Mouse (Mus musculus) heart, postnatal 36 days (tissue): ENCODE data around the gene Bnip1. TPM values are rescaled to one million over a fixed set of nuclear protein-coding genes. Genes with fewer than 3 reads are reported as not detected.

Experiments
- DNase-seq, 2 experiments: peaks; one replicate each; pipeline ENCODE4 v3.0.0; 2021 to 2022
- intact Hi-C: fragments of 180-260 bp; cut with DNase I; formaldehyde crosslinking; loops from one replicate; pipeline ENCODE4 v1.15.1; 2025
- total RNA-seq, 2 experiments: library from RNA; stranded (reverse); gene quantifications; 2 replicates each; pipeline ENCODE4 v1.2.3; 2021

Bnip1 gene
- 10 to 100 TPM; 24.5 to 27.2 TPM for total RNA-seq

DNA sequence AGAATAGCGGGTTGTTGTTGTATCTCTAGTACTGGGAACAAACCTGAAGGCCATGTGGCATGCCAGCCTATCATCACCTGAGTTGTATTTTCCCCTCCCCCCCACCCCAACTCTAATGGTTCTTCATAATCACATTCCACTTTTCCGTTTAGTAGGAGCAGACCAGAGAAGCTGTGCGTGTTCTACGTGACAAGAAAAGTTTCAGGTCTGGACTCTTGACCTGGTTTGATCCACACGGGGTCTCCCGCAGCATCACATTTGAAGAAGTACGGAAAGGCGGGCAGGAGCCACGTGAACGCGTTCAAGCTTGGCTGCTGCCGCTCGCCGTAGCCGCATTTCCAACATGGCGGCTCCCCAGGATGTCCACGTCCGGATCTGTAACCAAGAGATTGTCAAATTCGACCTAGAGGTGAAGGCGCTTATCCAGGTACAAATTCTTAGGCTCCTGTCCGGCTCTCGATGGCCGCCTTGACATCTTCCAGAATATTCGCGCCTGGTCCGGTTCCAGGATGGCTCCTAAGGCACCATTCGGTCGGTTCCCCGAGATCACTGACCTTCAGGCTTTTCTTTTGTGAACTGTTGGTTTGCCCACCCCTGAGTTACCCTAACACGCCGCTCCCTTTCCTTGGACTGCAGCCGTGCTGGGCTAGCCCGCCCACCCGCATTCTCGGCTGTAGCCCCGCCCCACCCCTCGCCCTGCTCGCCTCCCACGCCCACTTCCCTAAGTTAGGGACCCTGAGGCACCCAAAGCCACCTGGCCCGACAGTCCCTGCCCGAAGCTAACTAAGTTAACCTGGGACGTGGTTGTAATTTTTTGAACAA lies at the start of gene Bnip1:
Gene Bnip1 (plus strand): TSS at position 317 of the 822 bp plus-strand sequence.
- DNase-seq = peak; percentile 80 to 83
- intact Hi-C loops = loop anchor here (5.0 kb wide), 4 partner anchors 64 to 319 kb away; partner anchors contain the start of genes Atp6v0e and Crebrf

DNA sequence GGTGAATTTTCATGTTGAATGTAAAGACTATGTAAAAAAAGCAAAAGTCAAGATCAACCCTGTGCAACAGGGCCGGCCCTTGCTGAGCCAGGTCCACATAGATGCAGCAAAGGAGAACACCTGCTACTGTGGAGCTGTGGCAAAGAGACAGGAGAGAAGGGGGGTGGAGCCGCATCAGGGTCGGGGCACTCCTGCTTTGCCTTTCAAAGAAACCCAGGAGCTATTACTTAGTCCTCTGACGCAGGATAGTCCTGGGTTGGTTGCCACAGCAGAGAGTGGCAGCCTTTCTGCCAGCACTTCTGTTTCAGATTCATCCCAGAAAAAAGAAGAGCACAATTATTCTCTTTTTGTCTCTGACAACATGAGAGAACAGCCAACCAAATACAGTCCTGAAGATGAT lies 38.3 kb upstream of the Bnip1 start:
- DNase-seq = no peak
- intact Hi-C loops = no loop called here

DNA sequence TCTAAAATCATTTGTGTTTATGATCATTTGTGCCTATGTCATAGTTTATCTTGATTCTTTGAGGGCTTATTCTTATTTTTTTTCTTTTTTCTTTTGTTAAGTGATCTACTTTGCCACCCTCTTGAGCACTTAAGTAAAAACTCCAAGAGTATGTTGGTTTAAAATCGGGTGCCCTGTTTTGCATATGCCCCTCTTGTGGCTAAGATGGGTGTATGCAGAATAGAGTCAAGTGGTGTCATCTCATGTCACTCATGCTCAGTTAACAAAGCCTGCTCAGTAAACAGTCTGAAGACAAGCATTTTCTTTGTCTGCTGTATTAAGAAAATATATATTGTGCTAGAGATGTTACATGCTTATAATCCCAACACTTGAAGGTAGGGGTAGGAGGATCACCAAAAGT lies 37.6 kb upstream of the Bnip1 start:
- DNase-seq = no peak
- intact Hi-C loops = no loop called here

DNA sequence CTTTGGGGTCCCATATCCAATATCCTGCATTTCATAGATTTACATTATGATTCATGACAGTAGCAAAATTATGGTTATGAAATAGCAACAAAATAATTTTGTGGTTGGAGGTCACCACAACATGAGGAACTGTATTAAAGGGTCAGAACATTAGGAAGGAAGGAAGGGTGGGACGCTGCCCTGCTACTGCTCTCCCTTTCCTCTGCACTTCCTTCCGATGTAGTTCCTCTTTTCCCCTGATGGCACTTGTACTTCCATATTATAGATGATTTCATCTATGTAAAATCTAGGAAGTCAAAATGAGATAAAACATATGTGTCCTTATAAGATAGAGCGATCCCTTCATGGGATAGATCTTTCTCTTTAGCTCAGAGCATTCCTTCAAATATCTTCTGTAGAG lies 30.9 kb upstream of the Bnip1 start:
- intact Hi-C loops = no loop called here
- no peak for DNase-seq

DNA sequence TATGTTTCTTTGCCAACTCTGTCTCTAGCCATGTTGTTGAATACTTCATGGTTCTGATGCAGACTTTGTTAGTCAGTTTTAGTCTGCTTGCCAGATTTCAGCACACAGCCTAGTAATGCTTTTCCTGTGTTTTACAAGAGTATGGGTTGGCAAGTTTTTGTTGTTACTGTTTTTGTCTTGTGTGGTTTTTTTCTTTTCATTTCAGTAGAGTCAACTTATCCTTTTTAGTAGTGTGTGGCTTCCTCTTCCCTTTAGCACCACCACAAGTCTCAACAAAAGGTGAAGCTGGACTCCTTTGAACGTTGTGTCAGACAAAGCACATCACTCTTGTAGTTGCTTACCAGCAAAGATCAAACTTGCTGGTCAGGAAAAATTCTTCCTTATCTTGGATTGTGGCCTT lies 28.6 kb upstream of the Bnip1 start:
- intact Hi-C loops = no loop called here
- no peak for DNase-seq

DNA sequence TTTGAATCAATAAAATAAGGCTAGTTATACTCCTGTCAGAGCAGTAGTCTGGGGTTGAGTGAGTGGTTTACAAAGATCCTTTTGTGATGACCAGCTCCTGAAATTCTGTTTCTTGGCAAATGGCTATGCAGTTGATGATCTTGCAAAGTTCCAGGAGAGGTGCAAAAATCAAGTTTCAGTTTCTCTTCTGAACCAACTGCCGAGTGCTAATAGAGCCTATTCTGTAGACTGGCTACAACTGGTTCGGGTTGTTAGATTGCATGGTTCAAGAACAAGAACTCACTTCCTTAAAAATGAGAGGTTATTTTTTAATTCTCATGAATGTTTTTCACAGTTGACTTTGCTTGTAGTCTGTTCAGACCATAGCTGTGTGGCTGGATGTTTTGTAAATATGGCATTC lies 27.4 kb upstream of the Bnip1 start:
- intact Hi-C loops = no loop called here
- DNase-seq = no peak

DNA sequence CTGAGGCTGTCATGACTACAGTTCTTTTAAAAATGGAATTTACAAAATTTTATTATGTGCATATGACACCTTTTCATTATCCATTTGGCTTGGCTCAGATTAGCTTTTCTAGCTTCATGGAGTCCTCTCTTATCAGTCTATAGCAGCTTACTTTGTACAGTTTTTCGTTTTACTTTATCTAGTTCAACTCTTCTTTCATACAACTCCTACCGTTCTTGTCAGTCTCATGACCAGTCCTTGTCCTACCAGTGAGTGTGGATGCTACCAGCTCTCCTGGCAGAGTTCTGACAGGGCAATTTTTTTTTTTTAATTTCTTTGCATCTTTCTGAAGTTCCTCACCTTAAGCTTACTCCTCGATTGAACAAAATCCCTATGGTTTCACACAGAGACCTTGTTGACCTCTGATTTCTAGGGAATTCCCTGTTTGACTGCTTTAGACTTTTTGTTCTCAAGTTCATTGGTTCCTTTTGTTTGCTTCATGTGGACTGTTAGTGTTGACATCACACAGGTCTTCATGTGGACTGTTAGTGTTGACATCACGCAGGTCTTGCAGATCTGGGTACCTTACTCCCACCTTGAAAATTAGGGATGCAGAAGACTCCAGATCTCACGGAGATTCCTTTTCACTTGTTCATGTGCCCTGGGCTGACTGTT lies 13.6 kb upstream of the Bnip1 start:
- no peak for DNase-seq
- intact Hi-C loops = no loop called here

DNA sequence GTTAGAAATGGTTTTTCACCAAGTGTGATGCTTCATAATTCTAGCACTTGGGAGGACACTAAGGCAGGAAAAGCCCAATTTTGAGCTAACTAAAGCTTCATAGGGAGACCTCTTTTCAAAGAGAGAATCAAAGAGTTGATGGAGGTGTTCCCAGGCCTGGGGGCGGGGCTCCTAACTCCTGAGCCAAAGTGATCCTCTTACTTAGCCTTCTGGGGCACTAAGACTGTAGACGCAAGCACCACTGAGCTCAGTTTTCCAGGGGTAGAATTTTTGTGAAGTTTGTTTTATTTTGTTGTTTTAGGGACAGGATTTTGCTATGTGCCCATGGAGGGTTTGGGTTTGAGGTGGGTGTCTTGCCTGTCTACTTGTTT lies 13.1 kb upstream of the Bnip1 start:
- intact Hi-C loops = no loop called here
- DNase-seq = no peak

DNA sequence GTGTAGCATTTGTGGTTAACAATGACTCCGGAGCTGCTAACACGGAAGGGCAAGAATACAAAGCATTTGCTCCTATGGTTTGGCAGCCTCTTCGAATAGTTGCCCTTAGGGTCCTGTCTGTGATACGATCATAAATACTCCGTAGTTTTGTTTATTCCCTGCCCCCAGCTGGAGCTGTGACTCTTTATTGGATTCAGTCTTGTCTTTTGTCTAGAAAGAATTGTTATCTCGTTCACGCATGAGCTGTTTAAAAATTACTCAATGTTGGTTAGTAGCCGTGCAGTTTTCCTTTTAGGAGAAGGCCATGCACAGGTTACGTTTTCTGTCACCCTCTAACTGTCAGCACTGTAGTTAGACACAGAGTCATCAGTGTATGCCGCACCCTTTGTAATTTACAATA lies 4.7 kb upstream of the Bnip1 start:
- intact Hi-C loops = no loop called here

DNA sequence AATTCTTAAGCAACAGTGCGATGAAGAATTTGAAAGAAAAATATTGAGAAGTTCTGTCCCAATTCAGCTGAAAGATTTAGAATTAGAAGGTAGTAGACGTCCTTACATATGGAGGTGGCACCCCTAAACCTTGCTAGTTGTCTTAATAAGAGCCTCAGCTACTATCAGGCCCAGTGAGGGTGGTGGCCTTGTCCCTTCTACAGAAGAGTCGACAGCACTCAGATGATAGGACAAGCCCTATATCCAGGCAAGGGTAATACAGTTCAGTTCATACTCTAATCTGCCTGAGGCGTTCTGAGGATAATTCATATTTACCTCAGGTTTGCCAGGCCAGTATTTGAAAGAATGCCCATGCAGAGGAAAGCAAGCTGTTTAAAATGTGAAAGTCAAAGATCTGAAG lies 2.9 kb upstream of the Bnip1 start:
- DNase-seq = no peak
- intact Hi-C loops = no loop called here

More for the DNA sequence above, 4.7 kb upstream of the Bnip1 start:
- DNase-seq = no peak

DNA sequence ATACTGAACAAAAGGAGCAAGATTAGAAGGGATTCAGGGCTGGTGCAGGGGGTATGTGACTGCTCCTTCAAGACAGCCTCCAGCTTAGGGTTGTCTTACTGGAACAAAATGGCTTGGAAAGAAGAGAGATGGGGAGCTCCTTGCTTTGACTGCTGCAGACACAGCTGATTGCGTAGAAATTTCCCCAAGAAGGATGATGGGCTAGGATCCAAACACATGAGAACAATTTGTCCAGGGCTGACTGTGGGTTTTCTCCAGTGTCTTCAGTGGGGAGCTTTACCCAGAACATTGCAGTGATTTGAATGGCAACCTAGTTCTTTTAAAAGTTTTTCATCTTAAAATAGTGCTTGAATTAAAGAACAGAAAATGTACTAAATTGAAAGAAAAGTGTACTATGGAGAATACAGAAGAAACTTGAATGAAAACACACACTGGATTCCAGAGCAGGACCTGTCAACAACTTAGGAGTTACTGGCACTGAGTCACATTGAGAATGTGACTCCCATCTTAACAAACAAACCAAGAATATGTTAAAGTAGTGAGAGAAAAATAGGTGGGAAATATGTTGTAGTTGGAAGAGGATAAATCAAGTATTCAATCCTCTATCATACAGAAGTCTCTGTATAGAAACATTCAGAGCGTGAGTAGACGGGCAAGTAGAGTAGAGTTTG lies 2.3 kb upstream of the Bnip1 start:
- intact Hi-C loops = no loop called here
- DNase-seq = no peak

DNA sequence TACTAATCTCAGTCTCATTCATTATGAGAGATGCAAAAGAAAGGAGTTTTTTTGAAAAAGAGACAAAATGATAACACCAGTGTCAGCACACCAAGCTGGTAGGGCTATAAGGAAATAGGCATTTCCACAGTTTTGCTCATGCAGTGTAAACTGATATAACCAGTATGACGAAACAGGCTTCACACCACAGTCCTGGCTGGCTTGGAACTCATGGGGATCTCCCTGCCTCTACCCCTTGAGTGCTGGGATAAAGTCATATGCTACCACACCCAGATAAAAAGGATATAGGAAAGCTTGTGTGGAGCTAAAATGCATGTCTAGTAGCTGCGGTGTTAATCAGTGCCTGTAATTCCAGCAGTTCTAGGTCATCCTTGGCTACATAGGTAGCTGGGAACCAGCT lies 1.4 kb upstream of the Bnip1 start:
- DNase-seq = no peak
- intact Hi-C loops = no loop called here

DNA sequence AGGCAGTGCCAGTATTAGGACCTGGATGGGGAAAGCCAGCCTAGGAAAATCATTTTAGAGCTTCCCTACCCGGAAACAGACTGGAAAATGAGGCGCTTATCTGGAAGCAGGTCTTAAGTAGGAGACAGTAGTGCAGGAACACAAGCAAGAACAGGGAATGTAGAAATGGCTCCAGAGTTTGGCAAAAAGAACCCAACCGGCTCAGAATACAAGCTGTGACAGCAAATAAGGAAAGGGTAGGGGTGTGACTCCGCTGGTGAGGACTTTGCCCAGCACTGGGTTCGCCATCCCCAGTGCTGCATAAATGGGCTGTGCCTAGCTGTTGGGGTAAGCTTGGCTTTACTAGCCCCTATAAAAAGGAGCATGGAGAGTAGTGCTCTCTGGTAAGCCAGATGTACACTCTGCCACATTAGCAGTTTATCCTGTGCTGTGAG lies 761 bp downstream of the Bnip1 start:
- intact Hi-C loops = loop anchor here (5.0 kb wide), 4 partner anchors 64 to 319 kb away; partner anchors contain the start of genes Atp6v0e and Crebrf

DNA sequence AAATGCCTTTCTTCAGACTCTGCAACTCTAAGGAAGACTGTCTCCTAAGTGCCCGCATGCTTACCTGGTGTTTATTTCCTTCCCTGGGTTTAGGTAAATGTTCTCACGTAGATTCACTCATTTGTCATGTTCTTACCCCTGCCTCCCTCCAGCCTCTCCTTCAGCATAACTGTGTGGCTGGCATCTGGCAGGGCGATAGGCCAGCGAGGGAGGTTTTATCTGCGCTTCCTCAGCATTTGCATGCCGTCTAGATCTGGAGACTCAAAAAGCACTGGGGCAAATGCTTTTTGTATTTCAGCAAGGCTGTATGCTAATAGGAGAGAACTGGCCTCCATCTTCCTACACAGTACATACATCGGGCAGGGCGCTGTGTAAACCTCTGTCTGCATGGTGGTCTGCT lies 3.7 kb downstream of the Bnip1 start:
- intact Hi-C loops = loop anchor here (5.0 kb wide), 4 partner anchors 67 to 322 kb away; partner anchors contain the start of genes Atp6v0e and Crebrf
- no peak for DNase-seq

More for the DNA sequence above, 761 bp downstream of the Bnip1 start:
- no peak for DNase-seq

DNA sequence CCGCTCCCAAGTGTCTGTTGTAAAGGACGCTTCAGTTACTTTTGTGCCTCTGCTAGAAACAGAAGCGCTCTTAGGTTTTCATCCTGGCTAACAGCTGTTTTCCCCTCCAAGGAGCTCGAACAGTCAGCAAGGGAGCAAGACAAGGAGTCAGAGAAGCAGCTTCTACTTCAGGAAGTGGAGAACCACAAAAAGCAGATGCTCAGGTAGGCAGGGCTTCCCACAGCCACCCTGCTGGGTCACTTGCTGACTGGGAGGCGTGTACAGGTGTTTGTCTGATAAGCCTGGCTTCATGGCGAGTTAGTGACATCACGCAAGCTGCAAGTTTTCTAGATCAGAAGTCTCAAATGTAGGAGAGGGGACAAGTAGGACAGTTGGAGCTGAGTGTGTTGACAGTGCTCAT lies 5.7 kb downstream of the Bnip1 start:
- intact Hi-C loops = no loop called here
- DNase-seq = no peak

DNA sequence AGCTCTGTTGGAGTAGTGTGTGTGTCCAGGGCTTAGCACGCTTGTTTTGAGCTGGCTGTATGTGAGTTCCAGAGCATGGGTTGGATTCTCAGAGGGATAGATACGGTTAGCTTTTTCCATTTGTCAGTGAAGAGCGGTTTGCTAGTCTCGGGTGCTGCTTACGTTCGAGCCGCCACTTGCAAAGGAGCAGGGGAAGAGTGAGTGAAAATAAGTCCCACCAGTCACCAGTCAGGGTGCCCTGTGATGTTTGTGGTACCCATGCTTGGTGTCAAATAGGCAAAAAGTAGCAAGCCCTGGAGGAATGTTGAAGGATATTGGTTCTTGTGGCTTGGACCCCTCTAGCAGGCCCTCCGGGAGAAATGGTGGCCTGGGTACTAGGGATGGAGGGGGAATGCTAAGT lies 8.1 kb downstream of the Bnip1 start:
- no peak for DNase-seq
- intact Hi-C loops = no loop called here

DNA sequence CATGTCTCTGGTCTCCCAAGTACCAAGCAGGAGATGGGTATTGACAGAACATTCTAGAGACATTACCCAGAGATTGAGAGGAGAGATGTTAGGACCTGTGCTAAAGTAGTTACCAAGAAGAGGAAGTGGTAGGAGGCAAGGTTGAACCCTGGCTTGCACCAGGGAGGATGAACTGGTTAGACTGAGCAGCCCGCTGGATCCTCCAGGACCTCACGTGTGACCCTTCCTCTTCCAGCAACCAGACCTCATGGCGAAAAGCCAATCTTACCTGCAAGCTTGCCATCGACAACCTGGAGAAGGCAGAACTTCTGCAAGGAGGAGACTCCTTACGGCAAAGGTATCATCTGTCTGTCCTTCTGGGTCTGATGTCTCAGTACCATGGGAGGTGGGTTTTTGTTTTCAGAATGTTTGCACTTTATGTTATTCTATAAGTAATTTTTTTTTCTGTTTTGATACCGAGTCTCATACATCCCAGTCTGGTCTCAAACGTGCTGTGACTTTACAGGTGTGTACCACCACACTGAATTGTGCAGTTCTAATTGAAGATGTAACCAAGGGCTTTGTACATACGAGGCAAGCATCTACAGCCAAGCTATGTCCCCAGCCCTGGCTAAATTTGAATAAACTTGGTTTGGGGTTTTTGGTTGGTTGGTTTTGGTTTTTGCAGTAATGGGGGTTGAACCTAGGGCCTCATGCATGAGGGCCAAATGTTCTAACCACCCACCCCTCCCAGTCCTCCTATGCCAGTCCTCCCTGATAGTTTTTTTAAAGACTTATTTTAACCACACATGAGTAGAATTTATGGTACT lies 8.8 kb downstream of the Bnip1 start:
- no peak for DNase-seq
- intact Hi-C loops = no loop called here

DNA sequence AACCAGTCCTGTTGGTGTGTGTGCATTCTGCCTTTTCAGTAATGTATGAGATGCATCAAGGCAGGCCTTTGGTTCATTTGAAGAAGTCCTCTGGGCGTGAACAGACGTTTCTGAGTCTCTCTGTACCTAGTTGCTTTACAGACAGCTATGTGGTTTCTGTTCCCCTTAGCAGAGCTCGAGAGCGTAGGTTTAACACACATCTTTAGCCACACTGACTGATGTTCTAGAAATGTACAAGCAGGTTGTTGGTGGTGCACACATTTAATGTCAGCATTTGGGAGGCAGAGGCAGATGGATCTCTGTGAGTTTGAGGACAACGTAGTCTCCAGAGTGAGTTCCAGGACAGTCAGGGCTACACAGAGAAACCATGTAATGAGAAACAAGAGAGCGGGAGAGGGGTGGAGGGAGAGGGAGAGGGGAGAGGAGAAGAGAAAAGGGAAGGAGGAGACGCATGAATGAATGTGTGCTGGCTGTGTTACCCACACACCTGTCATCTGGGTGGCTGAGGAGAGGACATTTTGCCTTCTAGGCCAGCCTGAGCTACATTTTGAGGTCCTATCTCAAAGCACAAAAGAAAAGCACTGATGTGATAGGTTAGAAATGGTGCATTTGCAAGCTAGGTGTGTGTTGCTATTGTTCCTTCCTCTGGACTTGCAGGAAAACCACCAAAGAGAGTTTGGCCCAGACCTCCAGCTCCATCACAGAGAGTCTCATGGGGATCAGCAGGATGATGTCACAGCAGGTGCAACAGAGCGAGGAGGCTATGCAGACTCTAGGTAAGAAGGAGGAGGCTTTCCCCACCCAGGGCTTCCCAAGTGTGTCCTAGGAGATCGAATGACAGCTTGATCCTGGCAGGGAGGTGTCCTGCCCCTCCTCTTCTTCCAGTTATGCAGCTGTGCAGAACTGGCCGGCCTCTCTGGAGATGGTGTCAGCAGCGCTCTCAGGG lies 9.7 kb downstream of the Bnip1 start:
- DNase-seq = no peak
- intact Hi-C loops = no loop called here

DNA sequence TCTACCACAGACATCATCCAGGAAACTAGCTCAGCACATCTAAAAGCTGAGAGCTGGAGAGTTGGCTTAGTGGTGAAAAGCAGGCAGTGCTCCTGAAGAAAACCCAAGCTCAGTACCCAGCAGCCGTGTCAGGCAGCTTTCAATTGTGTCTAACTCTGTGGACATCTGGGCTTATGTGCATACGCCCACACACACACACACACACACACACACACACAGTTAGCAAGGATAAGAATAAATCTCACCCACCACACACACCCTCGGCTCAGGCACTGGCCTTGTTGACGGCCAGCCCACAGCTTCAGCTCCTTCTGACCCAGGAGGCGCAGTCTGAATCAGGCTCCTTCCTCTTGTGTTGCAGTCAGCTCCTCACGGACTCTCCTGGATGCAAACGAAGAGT lies 10.7 kb downstream of the Bnip1 start:
- intact Hi-C loops = no loop called here
- no peak for DNase-seq

DNA sequence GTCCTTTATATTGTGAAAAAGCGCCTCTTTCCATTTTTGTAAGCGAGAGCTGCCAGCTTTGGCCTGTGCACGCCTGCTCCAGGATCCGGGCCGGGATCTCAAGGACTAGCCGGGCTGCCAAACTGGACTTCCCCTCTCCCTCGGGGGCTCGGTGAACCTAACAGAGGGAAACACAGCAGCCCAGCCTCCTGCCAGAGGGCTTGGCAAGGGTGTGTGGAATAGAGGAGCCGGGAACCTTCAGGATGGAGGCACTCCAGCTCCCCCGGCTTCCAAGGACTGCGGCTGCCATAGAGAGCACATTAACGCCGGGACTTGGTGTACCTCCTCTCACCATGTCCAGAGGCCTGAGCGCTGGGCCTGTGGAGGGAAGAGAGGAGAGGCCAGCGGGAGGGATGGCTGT lies 11.2 kb downstream of the Bnip1 start:
- peak; percentile 27 to 44 for DNase-seq
- intact Hi-C loops = no loop called here
